Mouse (Mus musculus) lung, embryonic 15.5 days (tissue): ENCODE measurements around the gene Heatr4. TPM values are rescaled to one million over a fixed set of nuclear protein-coding genes. Genes with fewer than 3 reads are reported as not detected.
A peak's percentile ranks its signal among the peaks of the same experiment; 100 is the strongest.
"Not testable (repeated sequence)": the region's sequence is repeated elsewhere in the genome, so short reads cannot be mapped to it uniquely, and the experiment has no call there.

Source experiments
- ATAC-seq: fragments of 200-750 bp; cut with Nextera tagmentation; 2 replicates; pipeline ENCODE4 v1.8.0; 2017; ENCODE audit warnings: moderate number of reproducible peaks, borderline replicate concordance; ENCODE audit not compliant: low FRiP score, low TSS enrichment; ENCODE audit errors: extremely low read depth
- H3K27ac ChIP-seq: fragments of 300-500 bp; sonication (generic); 2 replicates; pipeline ENCODE4 v1.5.1; 2015; ENCODE audit warnings: moderate library complexity, mild to moderate bottlenecking, inconsistent platforms
- H3K27me3 ChIP-seq: fragments of 300-500 bp; sonication (generic); 2 replicates; pipeline ENCODE4 v1.6.1; 2015; ENCODE audit warnings: inconsistent platforms
- H3K36me3 ChIP-seq: fragments of 300-500 bp; sonication (generic); 2 replicates; pipeline ENCODE4 v1.6.1; 2015; ENCODE audit warnings: inconsistent platforms
- H3K4me1 ChIP-seq: fragments of 300-500 bp; sonication (generic); 2 replicates; pipeline ENCODE4 v1.6.1; 2015; ENCODE audit warnings: inconsistent platforms
- H3K4me2 ChIP-seq: fragments of 300-500 bp; sonication (generic); 2 replicates; pipeline ENCODE4 v1.6.1; 2015; ENCODE audit warnings: inconsistent platforms, mild to moderate bottlenecking, moderate library complexity
- H3K4me3 ChIP-seq: fragments of 300-500 bp; sonication (generic); 2 replicates; pipeline ENCODE4 v1.5.1; 2015; ENCODE audit warnings: mild to moderate bottlenecking, inconsistent platforms
- H3K9ac ChIP-seq: fragments of 300-500 bp; sonication (generic); 2 replicates; pipeline ENCODE4 v1.6.1; 2015; ENCODE audit warnings: inconsistent platforms
- H3K9me3 ChIP-seq: fragments of 300-500 bp; sonication (generic); 2 replicates; pipeline ENCODE4 v1.6.1; 2016; ENCODE audit warnings: inconsistent platforms
- WGBS: fragments of 180-500 bp; shearing (Covaris S2); methylation state at CpG from one replicate; pipeline ENCODE4 v1.1.7; 2015; 5-methylcytosine and 5-hydroxymethylcytosine counted together
- polyA plus RNA-seq: library from polyadenylated mRNA; unstranded; fragments of >200 nt; fragmentation: Nextera tagmentation; extraction: Ambion mirVana; gene quantifications from 2 replicates; pipeline ENCODE4 v1.2.1, GENCODE M21; 2015

Heatr4 gene
- polyA plus RNA-seq, 1 experiment from 2014 or later, result not detected

DNA sequence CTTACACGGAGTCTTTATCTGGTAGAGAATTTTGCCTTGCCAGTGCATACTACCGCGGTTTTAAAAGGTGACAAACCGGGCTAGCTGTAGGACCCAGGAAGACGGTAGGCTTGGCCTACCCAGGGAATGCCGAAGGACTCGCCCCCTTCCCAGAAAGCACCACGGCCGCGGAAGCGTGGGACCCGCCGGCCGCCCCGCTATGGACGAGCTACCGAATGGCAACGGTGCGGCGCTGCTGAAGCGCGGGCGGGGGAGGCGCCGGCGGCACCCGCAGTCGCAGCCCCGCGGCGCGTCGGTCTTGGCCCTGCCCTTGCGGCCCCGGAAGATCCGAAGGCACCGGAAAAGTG, 34.2 kb downstream of the Heatr4 start, which contains the start of gene Riox1:
Gene Riox1 (plus strand): TSS at position 116 of the 347 bp plus-strand sequence.
- Histone ChIP-seq H3K27me3 (no peaks in the 10 kb centered on the region), H3K27ac (peak within 1 kb of the TSS; percentile 80), H3K4me3 (peak within 1 kb of the TSS; percentile 81), H3K4me1 (peaks cover 31% of the 10 kb centered on the region), H3K9me3 (no peaks in the 10 kb centered on the region), H3K4me2 (peak within 1 kb of the TSS; percentile 96), H3K9ac (peak within 1 kb of the TSS; percentile 77), H3K36me3 (0 out of 2 replicates have a peak, but pooled peaks cover 4% of the 10 kb centered on the region)
- WGBS, result under 1% methylated on average over 33 of the region's 37 CpGs
- peak; percentile 93 for ATAC-seq

GRCm38 (mm10) chr12:83949776-83950492, 34.7 kb downstream of the Heatr4 start:
- peaks cover 31% of the 10 kb centered on the region for H3K4me1 ChIP-seq
- H3K27me3 ChIP-seq, result no peaks in the 10 kb centered on the region
- H3K9me3 ChIP-seq, result no peaks in the 10 kb centered on the region
- peak overlapping the region; percentile 96 for H3K4me2 ChIP-seq
- no peak for ATAC-seq
- 26% methylated on average over 11 of the region's 11 CpGs for WGBS
- H3K27ac ChIP-seq, result peak overlapping the region; percentile 80
- H3K4me3 ChIP-seq, result peak overlapping the region; percentile 81
- peak overlapping the region; percentile 77 for H3K9ac ChIP-seq
- 0 out of 2 replicates have a peak, but pooled peaks cover 3% of the 10 kb centered on the region for H3K36me3 ChIP-seq

DNA sequence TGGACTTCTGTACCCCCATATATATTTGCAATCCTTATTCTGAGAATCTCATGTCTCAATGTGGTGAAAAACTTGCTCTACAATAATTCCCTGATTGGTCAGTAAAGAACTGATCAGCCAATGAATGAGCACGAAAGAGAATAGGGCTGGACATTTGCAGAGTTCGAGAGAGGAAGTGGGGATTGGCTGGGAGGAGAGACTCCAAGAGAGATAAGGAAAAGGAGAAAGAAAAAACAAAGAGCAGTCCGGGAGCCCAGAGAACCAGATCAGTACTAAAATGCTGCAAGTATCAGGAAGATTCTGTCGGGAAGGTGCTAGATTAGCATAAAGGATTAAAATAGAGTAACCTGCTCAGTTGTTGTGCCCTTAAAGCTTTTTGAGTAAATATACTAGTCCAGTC, 35.6 kb downstream of the Heatr4 start:
- 53% methylated on average over 4 of the region's 4 CpGs for WGBS
- H3K4me2 ChIP-seq, result no peak overlapping the region
- no peaks in the 10 kb centered on the region for H3K9me3 ChIP-seq
- H3K36me3 ChIP-seq, result 0 out of 2 replicates have a peak, but pooled peaks cover 3% of the 10 kb centered on the region
- no peak for ATAC-seq
- no peaks in the 10 kb centered on the region for H3K27me3 ChIP-seq
- no peak overlapping the region for H3K4me3 ChIP-seq
- peaks cover 31% of the 10 kb centered on the region for H3K4me1 ChIP-seq
- H3K9ac ChIP-seq, result no peak overlapping the region
- no peak overlapping the region for H3K27ac ChIP-seq

DNA sequence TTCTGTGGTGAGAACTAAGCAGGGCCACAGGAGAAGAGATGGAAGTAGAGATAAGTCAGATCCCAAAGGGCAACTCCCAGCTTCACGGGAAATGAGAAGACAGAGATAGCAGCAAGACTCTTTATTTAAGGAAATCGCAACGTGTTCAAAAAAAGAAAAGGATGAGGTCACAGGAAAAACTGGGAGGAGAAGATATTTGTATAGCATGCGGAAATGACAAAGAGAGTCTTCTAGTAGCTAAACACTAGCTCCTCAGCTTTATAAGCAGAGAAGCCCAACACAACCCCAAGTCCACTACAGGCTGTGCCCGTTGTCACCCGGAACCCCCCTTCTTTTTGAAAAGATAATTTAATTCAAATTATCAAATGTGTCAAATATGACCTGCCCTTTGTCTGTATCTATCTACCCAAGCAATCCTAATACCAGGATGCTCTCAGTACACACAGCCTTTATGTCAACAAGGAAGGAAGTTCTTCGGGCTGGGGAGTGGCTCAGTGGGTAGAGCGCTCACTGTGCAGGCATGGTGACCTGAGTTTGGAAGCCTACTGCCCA, 37.3 kb downstream of the Heatr4 start:
- no peaks in the 10 kb centered on the region for H3K36me3 ChIP-seq
- no peak overlapping the region for H3K4me3 ChIP-seq
- no peaks in the 10 kb centered on the region for H3K9me3 ChIP-seq
- WGBS, result 66% methylated on average over 8 of the region's 8 CpGs
- no peak overlapping the region for H3K9ac ChIP-seq
- no peak for ATAC-seq
- H3K27me3 ChIP-seq, result no peaks in the 10 kb centered on the region
- H3K4me1 ChIP-seq, result peaks cover 16% of the 10 kb centered on the region
- H3K27ac ChIP-seq, result 0 out of 2 replicates have a peak overlapping the region, but pooled peaks have one; percentile 44
- no peak overlapping the region for H3K4me2 ChIP-seq

- 64% methylated on average over 3 of the region's 3 CpGs for WGBS
- Histone ChIP-seq H3K4me2 (no peak overlapping the region), H3K9me3 (no peaks in the 10 kb centered on the region), H3K27me3 (no peaks in the 10 kb centered on the region), H3K9ac (no peak overlapping the region), H3K27ac (no peak overlapping the region), H3K4me1 (no peaks in the 10 kb centered on the region), H3K36me3 (no peaks in the 10 kb centered on the region), H3K4me3 (no peak overlapping the region)
- ATAC-seq, result no peak
Measured at GRCm38 (mm10) chr12:83941938-83942337, 42.7 kb downstream of the Heatr4 start.

DNA sequence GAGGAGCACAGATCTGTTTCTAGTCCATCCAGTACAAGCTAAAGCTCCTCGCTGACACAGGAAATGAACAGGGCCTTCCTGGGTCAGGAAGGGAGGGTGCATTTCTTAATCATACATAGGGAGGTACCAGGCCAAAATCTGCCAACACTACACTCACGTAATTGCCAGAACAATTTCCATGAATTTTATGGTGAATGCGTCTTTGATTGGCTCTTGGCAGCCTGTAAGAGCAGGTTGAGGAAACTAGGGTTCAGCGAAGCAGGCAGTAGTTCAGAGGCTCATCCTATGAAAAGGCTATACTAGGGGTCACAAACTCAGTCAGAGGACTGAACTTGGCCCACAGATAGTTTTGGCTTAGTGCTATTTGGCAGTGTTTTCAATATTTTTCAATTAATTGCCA, 44.6 kb downstream of the Heatr4 start:
- Histone ChIP-seq H3K36me3 (no peaks in the 10 kb centered on the region), H3K27me3 (no peaks in the 10 kb centered on the region), H3K4me3 (no peak overlapping the region), H3K9me3 (no peaks in the 10 kb centered on the region), H3K27ac (no peak overlapping the region), H3K9ac (no peak overlapping the region), H3K4me1 (no peaks in the 10 kb centered on the region), H3K4me2 (no peak overlapping the region)
- 63% methylated on average over 4 of the region's 4 CpGs for WGBS
- no peak for ATAC-seq

DNA sequence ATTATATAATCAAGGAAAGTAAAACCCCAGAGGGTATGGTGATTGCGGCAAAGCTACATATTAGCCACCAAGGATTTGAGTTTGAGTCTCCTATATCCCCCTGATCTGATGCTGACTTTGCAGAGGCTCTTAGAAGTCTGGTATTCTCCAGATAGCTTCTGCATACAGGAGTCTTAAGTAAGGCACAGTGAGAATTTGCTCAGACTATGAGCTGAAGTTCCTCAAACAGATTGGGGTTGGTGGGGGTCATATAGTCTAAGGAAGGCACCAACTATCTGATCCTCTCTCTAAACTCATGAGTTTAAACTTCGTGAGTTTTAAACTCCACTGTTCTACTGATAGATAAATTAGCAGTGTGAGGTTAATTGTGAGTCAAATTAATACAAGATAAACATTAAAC, 45.3 kb downstream of the Heatr4 start:
- H3K27me3 ChIP-seq, result no peaks in the 10 kb centered on the region
- H3K4me3 ChIP-seq, result no peak overlapping the region
- no peak overlapping the region for H3K27ac ChIP-seq
- H3K9ac ChIP-seq, result no peak overlapping the region
- no peak overlapping the region for H3K4me2 ChIP-seq
- 82% methylated on average over 2 of the region's 2 CpGs for WGBS
- peaks cover 2% of the 10 kb centered on the region; the same call in 1 of the 2 replicates for H3K9me3 ChIP-seq
- no peaks in the 10 kb centered on the region for H3K36me3 ChIP-seq
- no peak for ATAC-seq
- no peaks in the 10 kb centered on the region for H3K4me1 ChIP-seq

- H3K27ac ChIP-seq, H3K4me2 ChIP-seq, H3K4me3 ChIP-seq, H3K36me3 ChIP-seq, H3K27me3 ChIP-seq, H3K9ac ChIP-seq, ATAC-seq, H3K4me1 ChIP-seq, H3K9me3 ChIP-seq: not testable (repeated sequence)
- 48% methylated on average over 1 of the region's 1 CpGs for WGBS
Measured at GRCm38 (mm10) chr12:83938592-83938991, 46.1 kb downstream of the Heatr4 start.

- H3K4me2 ChIP-seq, result no peak overlapping the region
- no peak overlapping the region for H3K27ac ChIP-seq
- H3K9me3 ChIP-seq, result peaks cover 3% of the 10 kb centered on the region; the same call in 1 of the 2 replicates
- no peak overlapping the region for H3K4me3 ChIP-seq
- H3K9ac ChIP-seq, result no peak overlapping the region
- H3K4me1 ChIP-seq, result no peaks in the 10 kb centered on the region
- ATAC-seq, result no peak
- H3K36me3 ChIP-seq, result no peaks in the 10 kb centered on the region
- no peaks in the 10 kb centered on the region for H3K27me3 ChIP-seq
- 53% methylated on average over 10 of the region's 10 CpGs for WGBS
Measured at GRCm38 (mm10) chr12:83937600-83937999, 47.1 kb downstream of the Heatr4 start.

GRCm38 (mm10) chr12:83929186-83929804, 55.4 kb downstream of the Heatr4 start:
- Histone ChIP-seq H3K9me3 (peaks cover under 1% of the 10 kb centered on the region; the same call in 1 of the 2 replicates), H3K27me3 (no peaks in the 10 kb centered on the region), H3K4me1 (peaks cover 18% of the 10 kb centered on the region), H3K4me2 (no peak overlapping the region), H3K36me3 (no peaks in the 10 kb centered on the region), H3K4me3 (no peak overlapping the region), H3K27ac (no peak overlapping the region; the same call in 1 of the 2 replicates), H3K9ac (no peak overlapping the region)
- ATAC-seq, result no peak
- WGBS, result 20% methylated on average over 2 of the region's 2 CpGs

GRCm38 (mm10) chr12:83927747-83928146, 56.9 kb downstream of the Heatr4 start:
- ATAC-seq, result no peak
- Histone ChIP-seq H3K36me3 (no peaks in the 10 kb centered on the region), H3K27ac (no peak overlapping the region; the same call in 1 of the 2 replicates), H3K9ac (no peak overlapping the region), H3K27me3 (no peaks in the 10 kb centered on the region), H3K4me2 (no peak overlapping the region), H3K9me3 (no peaks in the 10 kb centered on the region), H3K4me3 (no peak overlapping the region), H3K4me1 (peaks cover 30% of the 10 kb centered on the region)
- 57% methylated on average over 4 of the region's 4 CpGs for WGBS

- no peaks in the 10 kb centered on the region for H3K36me3 ChIP-seq
- no peak overlapping the region for H3K4me3 ChIP-seq
- H3K27ac ChIP-seq, result 0 out of 2 replicates have a peak overlapping the region, but pooled peaks have one; percentile 1
- H3K4me1 ChIP-seq, result peaks cover 32% of the 10 kb centered on the region
- no peak overlapping the region for H3K4me2 ChIP-seq
- WGBS, result 34% methylated on average over 2 of the region's 2 CpGs
- H3K9me3 ChIP-seq, result no peaks in the 10 kb centered on the region
- H3K9ac ChIP-seq, result no peak overlapping the region
- no peak for ATAC-seq
- no peaks in the 10 kb centered on the region for H3K27me3 ChIP-seq
Measured at GRCm38 (mm10) chr12:83926061-83926460, 58.6 kb downstream of the Heatr4 start.
